In genomic region chr9:66061656-66062055, GRCm38 (mm10) we compare ENCODE assay signal across 11 mouse cellular contexts. TPM values are rescaled to one million over a fixed set of nuclear protein-coding genes. Genes with fewer than 3 reads are reported as not detected.
DNase-seq lines count a peak whose midpoint lies in the region; ATAC-seq lines count a peak whose summit lies in the region.
"Had no signal": no experiment of that assay in that cellular context is flagged by ENCODE, and none has a peak within 500 bp of the region (broad histone marks: within the 10 kb centered on the region; RNA-seq: fewer than 3 reads in every experiment).

No protein-coding gene starts in this region.

- H3K4me2 ChIP-seq in kidney, embryonic 16.5 days (replicated peaks; ENCODE audit: low read depth, low read length): peak overlapping the region; percentile 68
- H3K4me2 ChIP-seq in embryonic facial prominence, embryonic 15.5 days (replicated peaks): peak overlapping the region; percentile 67
- peak overlapping the region; percentile 87 for H3K4me2 ChIP-seq in intestine, embryonic 14.5 days (ENCODE audit: low read length)
- H3K4me2 ChIP-seq in midbrain, embryonic 16.5 days (ENCODE audit: low read length): peak overlapping the region; percentile 57

- peaks cover 40% of the 10 kb centered on the region for H3K36me3 ChIP-seq in kidney, embryonic 16.5 days (ENCODE audit: insufficient read depth, low read length)
- peaks cover 41% of the 10 kb centered on the region for H3K36me3 ChIP-seq in embryonic facial prominence, embryonic 15.5 days
- H3K36me3 ChIP-seq in intestine, embryonic 14.5 days (ENCODE audit: control insufficient read depth, insufficient read depth, low read length): peaks cover 46% of the 10 kb centered on the region
- H3K36me3 ChIP-seq in midbrain, embryonic 16.5 days (ENCODE audit: control insufficient read depth, insufficient read depth, low read length): peaks cover 33% of the 10 kb centered on the region

- no peak for DNase-seq in kidney, adult 11 months
- DNase-seq in intestine, embryonic 14.5 days (ENCODE audit: low spot score): no peak
- DNase-seq in urinary bladder, adult 18-20 months (ENCODE audit: low spot score in 2 of 2): no peak
- no peak for DNase-seq in urinary bladder, postnatal 14 days (ENCODE audit: low spot score)
- DNase-seq: cerebellum, adult 8-10 months; kidney, postnatal 14 days; right cerebral cortex, adult 18-20 months had no signal

- no peak for ATAC-seq in kidney, embryonic 16.5 days (ENCODE audit: low FRiP score, low TSS enrichment)
- ATAC-seq in embryonic facial prominence, embryonic 15.5 days (ENCODE audit: insufficient number of reproducible peaks, low FRiP score, low TSS enrichment, low read depth): no peak
- ATAC-seq in intestine, embryonic 14.5 days (replicated peaks; ENCODE audit: low FRiP score, low TSS enrichment, low read depth): no peak
- no peak for ATAC-seq in midbrain, embryonic 16.5 days
- no peak for ATAC-seq in frontal cortex, adult (ENCODE audit: low TSS enrichment)

- no peak overlapping the region for H3K27ac ChIP-seq in kidney, embryonic 16.5 days (ENCODE audit: low read length)
- no peak overlapping the region; the same call in 1 of the 2 replicates for H3K27ac ChIP-seq in embryonic facial prominence, embryonic 15.5 days (replicated peaks)
- no peak overlapping the region for H3K27ac ChIP-seq in intestine, embryonic 14.5 days (ENCODE audit: low read depth)
- no peak overlapping the region for H3K27ac ChIP-seq in midbrain, embryonic 16.5 days (ENCODE audit: low read length)

- H3K9ac ChIP-seq in kidney, embryonic 16.5 days (replicated peaks; ENCODE audit: low read length): peak overlapping the region; percentile 89
- H3K9ac ChIP-seq in embryonic facial prominence, embryonic 15.5 days: no peak overlapping the region
- H3K9ac ChIP-seq in intestine, embryonic 14.5 days (ENCODE audit: low read length): no peak overlapping the region; the same call in 1 of the 2 replicates
- 0 out of 2 replicates have a peak overlapping the region, but pooled peaks have one; percentile 83 for H3K9ac ChIP-seq in midbrain, embryonic 16.5 days (ENCODE audit: low read depth, low read length)

- no peaks in the 10 kb centered on the region for H3K9me3 ChIP-seq in kidney, embryonic 16.5 days (ENCODE audit: low read length)
- no peaks in the 10 kb centered on the region for H3K9me3 ChIP-seq in embryonic facial prominence, embryonic 15.5 days (replicated peaks)
- no peaks in the 10 kb centered on the region for H3K9me3 ChIP-seq in intestine, embryonic 14.5 days (ENCODE audit: control insufficient read depth, low read length)
- no peaks in the 10 kb centered on the region for H3K9me3 ChIP-seq in midbrain, embryonic 16.5 days (replicated peaks; ENCODE audit: control insufficient read depth, low read length, poor library complexity, severe bottlenecking)

- no peaks in the 10 kb centered on the region for H3K27me3 ChIP-seq in kidney, embryonic 16.5 days (ENCODE audit: insufficient read depth, low read length)
- no peaks in the 10 kb centered on the region for H3K27me3 ChIP-seq in embryonic facial prominence, embryonic 15.5 days
- no peaks in the 10 kb centered on the region for H3K27me3 ChIP-seq in intestine, embryonic 14.5 days (replicated peaks; ENCODE audit: control insufficient read depth, insufficient read depth, low read length)
- H3K27me3 ChIP-seq in midbrain, embryonic 16.5 days (ENCODE audit: control insufficient read depth, insufficient read depth, low read depth, low read length): no peaks in the 10 kb centered on the region

- 66% methylated on average over 3 of the region's 3 CpGs for WGBS in kidney, embryonic 16.5 days
- 82% methylated on average over 3 of the region's 3 CpGs for WGBS in embryonic facial prominence, embryonic 15.5 days
- WGBS in intestine, embryonic 14.5 days: 86% methylated on average over 3 of the region's 3 CpGs
- WGBS in midbrain, embryonic 16.5 days: 82% methylated on average over 3 of the region's 3 CpGs

- peaks cover 16% of the 10 kb centered on the region for H3K4me1 ChIP-seq in kidney, embryonic 16.5 days (ENCODE audit: insufficient read depth, low read length)
- H3K4me1 ChIP-seq in embryonic facial prominence, embryonic 15.5 days: peaks cover 16% of the 10 kb centered on the region
- H3K4me1 ChIP-seq in intestine, embryonic 14.5 days (replicated peaks; ENCODE audit: control insufficient read depth, insufficient read depth, low read length): peaks cover 14% of the 10 kb centered on the region
- H3K4me1 ChIP-seq in midbrain, embryonic 16.5 days (ENCODE audit: control insufficient read depth, insufficient read depth, low read length): peaks cover 19% of the 10 kb centered on the region

- H3K4me3 ChIP-seq in kidney, embryonic 16.5 days (ENCODE audit: low read length): peak overlapping the region; percentile 72; the same call in 1 of the 2 replicates
- H3K4me3 ChIP-seq in embryonic facial prominence, embryonic 15.5 days (replicated peaks): peak overlapping the region; percentile 88; the same call in 1 of the 2 replicates
- peak overlapping the region; percentile 53; the same call in 1 of the 2 replicates for H3K4me3 ChIP-seq in intestine, embryonic 14.5 days (ENCODE audit: low read depth, low read length)
- H3K4me3 ChIP-seq in midbrain, embryonic 16.5 days (ENCODE audit: low read depth, low read length): no peak overlapping the region

RNA-seq across cellular contexts. Expression of gene Ppib, which starts 1.6 kb away (rescaled TPM):
- 654 and 670 TPM in 2 replicates for polyA plus RNA-seq in kidney, embryonic 16.5 days (2015; fragmentation: Nextera tagmentation; extraction: Ambion mirVana)
- 668 and 701 TPM in 2 replicates for polyA plus RNA-seq in embryonic facial prominence, embryonic 15.5 days (2015; fragmentation: Nextera tagmentation; extraction: Ambion mirVana)
- 566 and 618 TPM in 2 replicates for polyA plus RNA-seq in intestine, embryonic 14.5 days (2014; fragmentation: Nextera tagmentation; extraction: Ambion mirVana)
- 304 and 313 TPM in 2 replicates for polyA plus RNA-seq in midbrain, embryonic 16.5 days (2015; fragmentation: Nextera tagmentation; extraction: Ambion mirVana)

RNA-seq across cellular contexts. Expression of gene Snx22, which starts 7.9 kb away (rescaled TPM):
- 1.4 and 1.7 TPM in 2 replicates for polyA plus RNA-seq in kidney, embryonic 16.5 days (2015; fragmentation: Nextera tagmentation; extraction: Ambion mirVana)
- 5.3 and 6.0 TPM in 2 replicates for polyA plus RNA-seq in embryonic facial prominence, embryonic 15.5 days (2015; fragmentation: Nextera tagmentation; extraction: Ambion mirVana)
- 0.56 and 0.96 TPM in 2 replicates for polyA plus RNA-seq in intestine, embryonic 14.5 days (2014; fragmentation: Nextera tagmentation; extraction: Ambion mirVana)
- polyA plus RNA-seq in midbrain, embryonic 16.5 days (2015; fragmentation: Nextera tagmentation; extraction: Ambion mirVana): 11.2 and 13.1 TPM in 2 replicates

Comparison
In these comparisons a context has a peak if more than half of its experiments do, and no peak if none do; other contexts are left out.
1. H3K9ac ChIP-seq: peak in kidney, embryonic 16.5 days (single experiment) and midbrain, embryonic 16.5 days (single experiment); none in embryonic facial prominence, embryonic 15.5 days (single experiment) and intestine, embryonic 14.5 days (single experiment).
2. Peak in every context shown above with its lines, with median percentiles within 50 percentile points of each other: H3K4me2 ChIP-seq.